Mouse (Mus musculus) CD4-positive, CD25-positive, alpha-beta regulatory T cell (primary cell): ENCODE data around the gene Olfr1356. TPM values are rescaled to one million over a fixed set of nuclear protein-coding genes. Genes with fewer than 3 reads are reported as not detected.

Source experiments
- polyA plus RNA-seq: library from polyadenylated mRNA; unstranded; fragments of 100-300 nt; shearing (Covaris generic); gene quantifications from one replicate; pipeline ENCODE4 v1.2.1, GENCODE M21; 2017

Gene Olfr1356
- not detected for polyA plus RNA-seq

GRCm38 (mm10) chr10:78852066-78852465 lies at the start of gene Olfr1356:
TSS of gene Olfr1356 (minus strand) at chr10:78852166.

DNA sequence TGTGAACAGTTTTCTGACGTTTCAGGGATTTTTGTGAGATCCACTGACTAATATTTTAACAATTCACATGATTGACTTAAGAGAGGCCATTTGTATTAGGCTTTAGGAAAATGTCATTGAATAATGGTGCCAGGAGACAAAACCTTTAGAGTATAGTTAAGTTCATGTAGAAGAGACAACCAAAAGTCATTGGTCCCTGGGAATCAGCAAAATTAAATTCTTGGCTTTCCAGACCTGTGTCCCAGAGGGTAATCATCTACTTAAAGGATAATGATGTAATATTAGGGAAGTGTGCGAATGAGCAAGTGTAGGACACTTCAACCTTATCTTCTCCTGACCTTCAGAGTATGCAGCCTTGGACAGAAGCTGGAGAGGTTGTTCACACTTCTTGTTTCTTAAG lies 23.3 kb upstream of the Olfr1356 start, which contains the start of gene Olfr1355:
Gene Olfr1355, plus strand, starts transcription at position 301 of the 400 bp plus-strand sequence.

Other genes starting within 250 kb of the Olfr1356 start
- not detected for gene Olfr1357, start 234.1 kb downstream of the Olfr1356 start, polyA plus RNA-seq
- not detected for gene Casp14, start 133.9 kb downstream of the Olfr1356 start, polyA plus RNA-seq
- gene Ccdc105, start 99.1 kb downstream of the Olfr1356 start, polyA plus RNA-seq = not detected
- gene Slc1a6, start 71.7 kb downstream of the Olfr1356 start, polyA plus RNA-seq = not detected
- not detected for gene Olfr1355, start 23.4 kb upstream of the Olfr1356 start, polyA plus RNA-seq
- not detected for gene Olfr1354, start 61.0 kb upstream of the Olfr1356 start, polyA plus RNA-seq
- not detected for gene Olfr8, start 98.5 kb upstream of the Olfr1356 start, polyA plus RNA-seq
- not detected for gene Olfr1353, start 111.1 kb upstream of the Olfr1356 start, polyA plus RNA-seq
- not detected for gene Olfr1352, start 128.9 kb upstream of the Olfr1356 start, polyA plus RNA-seq
- not detected for gene Olfr1351, start 160.3 kb upstream of the Olfr1356 start, polyA plus RNA-seq
- 0.11 TPM for gene Olfr57, start 176.6 kb upstream of the Olfr1356 start, polyA plus RNA-seq
- 23.9 TPM for gene 2610008E11Rik, start 245.4 kb upstream of the Olfr1356 start, polyA plus RNA-seq